In the genomic region with DNA sequence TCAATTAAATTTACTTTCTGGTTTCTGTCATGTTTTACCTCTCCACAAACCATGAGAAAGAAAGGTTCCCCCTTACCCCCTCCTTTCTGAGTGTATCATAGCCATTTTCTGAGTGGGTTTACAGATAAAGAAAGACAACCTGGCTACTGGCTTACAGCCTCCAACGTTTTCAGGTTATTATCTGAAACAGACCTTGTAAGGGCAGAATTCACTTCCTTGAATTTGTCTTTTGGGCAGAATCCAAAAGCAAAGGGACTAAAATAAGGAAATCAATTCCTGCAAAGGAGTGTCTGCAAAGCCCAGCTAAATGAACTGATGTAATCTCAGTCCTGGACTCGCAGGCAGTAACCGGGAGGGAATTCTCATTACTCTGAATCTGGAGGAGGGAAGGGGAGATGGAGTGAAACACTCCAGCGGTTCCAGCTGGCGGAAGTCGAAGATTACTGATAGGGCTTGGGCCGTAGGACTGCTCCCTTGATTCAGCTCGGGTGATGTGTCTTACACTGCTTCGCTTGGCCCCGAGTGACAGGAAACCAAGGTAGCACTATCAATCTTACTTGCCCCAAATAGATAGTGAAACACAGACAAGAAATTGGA, we compare ENCODE assay signal across 10 mouse cellular contexts.
A peak's percentile ranks its signal among the peaks of the same experiment; 100 is the strongest.
DNase-seq lines count a peak whose midpoint lies in the region; ATAC-seq lines count a peak whose summit lies in the region.
"Had no signal": no experiment of that assay in that cellular context is flagged by ENCODE, and none has a peak within 500 bp of the region (broad histone marks: within the 10 kb centered on the region; RNA-seq: fewer than 3 reads in every experiment).

No protein-coding gene starts in this region.

- no peak overlapping the region for H3K4me2 ChIP-seq in embryonic facial prominence, embryonic 11.5 days (ENCODE audit: low read depth, low read length)
- no peak overlapping the region for H3K4me2 ChIP-seq in midbrain, embryonic 13.5 days (replicated peaks)
- H3K4me2 ChIP-seq in heart, embryonic 15.5 days, result peak overlapping the region; percentile 36; the same call in 1 of the 2 replicates
- H3K4me2 ChIP-seq in midbrain, embryonic 15.5 days, result no peak overlapping the region

- H3K36me3 ChIP-seq in embryonic facial prominence, embryonic 11.5 days (replicated peaks; ENCODE audit: control insufficient read depth, insufficient read depth, low read depth, low read length), result no peaks in the 10 kb centered on the region
- H3K36me3 ChIP-seq in embryonic facial prominence, embryonic 10.5 days (replicated peaks), result no peaks in the 10 kb centered on the region
- no peaks in the 10 kb centered on the region for H3K36me3 ChIP-seq in midbrain, embryonic 13.5 days
- no peaks in the 10 kb centered on the region for H3K36me3 ChIP-seq in midbrain, embryonic 10.5 days
- no peaks in the 10 kb centered on the region for H3K36me3 ChIP-seq in heart, embryonic 15.5 days
- H3K36me3 ChIP-seq in midbrain, embryonic 15.5 days (replicated peaks), result no peaks in the 10 kb centered on the region

- WGBS in embryonic facial prominence, embryonic 11.5 days, result 72% methylated on average over 10 of the region's 10 CpGs
- WGBS in embryonic facial prominence, embryonic 10.5 days, result 76% methylated on average over 10 of the region's 10 CpGs
- 72% methylated on average over 10 of the region's 10 CpGs for WGBS in midbrain, embryonic 13.5 days
- WGBS in midbrain, embryonic 10.5 days, result 78% methylated on average over 10 of the region's 10 CpGs
- 25% methylated on average over 10 of the region's 10 CpGs for WGBS in heart, embryonic 15.5 days
- WGBS in midbrain, embryonic 15.5 days, result 63% methylated on average over 10 of the region's 10 CpGs

- no peak overlapping the region for H3K27ac ChIP-seq in embryonic facial prominence, embryonic 11.5 days (replicated peaks; ENCODE audit: low read depth, low read length)
- H3K27ac ChIP-seq in embryonic facial prominence, embryonic 10.5 days (replicated peaks), result no peak overlapping the region
- peak overlapping the region; percentile 25; the same call in 1 of the 2 replicates for H3K27ac ChIP-seq in midbrain, embryonic 13.5 days
- H3K27ac ChIP-seq in midbrain, embryonic 10.5 days (replicated peaks), result no peak overlapping the region
- H3K27ac ChIP-seq in heart, embryonic 15.5 days, result peak overlapping the region; percentile 40
- H3K27ac ChIP-seq in midbrain, embryonic 15.5 days, result no peak overlapping the region

- H3K9ac ChIP-seq in embryonic facial prominence, embryonic 11.5 days (replicated peaks; ENCODE audit: low read length), result no peak overlapping the region
- no peak overlapping the region for H3K9ac ChIP-seq in midbrain, embryonic 13.5 days (replicated peaks)
- no peak overlapping the region for H3K9ac ChIP-seq in heart, embryonic 15.5 days
- H3K9ac ChIP-seq in midbrain, embryonic 15.5 days, result no peak overlapping the region

- H3K4me3 ChIP-seq in embryonic facial prominence, embryonic 11.5 days (ENCODE audit: low read depth, low read length), result no peak overlapping the region
- H3K4me3 ChIP-seq in embryonic facial prominence, embryonic 10.5 days, result no peak overlapping the region
- no peak overlapping the region for H3K4me3 ChIP-seq in midbrain, embryonic 13.5 days (replicated peaks)
- no peak overlapping the region for H3K4me3 ChIP-seq in midbrain, embryonic 10.5 days
- H3K4me3 ChIP-seq in heart, embryonic 15.5 days, result no peak overlapping the region
- H3K4me3 ChIP-seq in midbrain, embryonic 15.5 days, result no peak overlapping the region

- H3K9me3 ChIP-seq in embryonic facial prominence, embryonic 11.5 days (replicated peaks; ENCODE audit: control insufficient read depth, low read length), result no peaks in the 10 kb centered on the region
- H3K9me3 ChIP-seq in embryonic facial prominence, embryonic 10.5 days, result no peaks in the 10 kb centered on the region
- H3K9me3 ChIP-seq in midbrain, embryonic 13.5 days, result no peaks in the 10 kb centered on the region
- H3K9me3 ChIP-seq in midbrain, embryonic 10.5 days (replicated peaks), result no peaks in the 10 kb centered on the region
- H3K9me3 ChIP-seq in heart, embryonic 15.5 days (replicated peaks), result no peaks in the 10 kb centered on the region
- H3K9me3 ChIP-seq in midbrain, embryonic 15.5 days, result no peaks in the 10 kb centered on the region

- no peak for ATAC-seq in embryonic facial prominence, embryonic 11.5 days (replicated peaks; ENCODE audit: insufficient number of reproducible peaks, low FRiP score, low TSS enrichment, low read depth)
- no peak for ATAC-seq in midbrain, embryonic 13.5 days
- ATAC-seq in heart, embryonic 15.5 days (replicated peaks; ENCODE audit: insufficient number of reproducible peaks, insufficient read depth, low FRiP score, low read depth), result peak; percentile 76
- peak; percentile 37; the same call in 1 of the 2 replicates for ATAC-seq in midbrain, embryonic 15.5 days (replicated peaks)

- no peaks in the 10 kb centered on the region for H3K4me1 ChIP-seq in embryonic facial prominence, embryonic 11.5 days (ENCODE audit: control insufficient read depth, insufficient read depth, low read length)
- no peaks in the 10 kb centered on the region for H3K4me1 ChIP-seq in embryonic facial prominence, embryonic 10.5 days
- no peaks in the 10 kb centered on the region for H3K4me1 ChIP-seq in midbrain, embryonic 13.5 days (replicated peaks)
- H3K4me1 ChIP-seq in midbrain, embryonic 10.5 days, result no peaks in the 10 kb centered on the region
- no peaks in the 10 kb centered on the region for H3K4me1 ChIP-seq in heart, embryonic 15.5 days (replicated peaks)
- no peaks in the 10 kb centered on the region for H3K4me1 ChIP-seq in midbrain, embryonic 15.5 days

- no peaks in the 10 kb centered on the region for H3K27me3 ChIP-seq in embryonic facial prominence, embryonic 11.5 days (ENCODE audit: control insufficient read depth, insufficient read depth, low read length)
- H3K27me3 ChIP-seq in embryonic facial prominence, embryonic 10.5 days (replicated peaks; ENCODE audit: low read depth, poor library complexity, severe bottlenecking), result no peaks in the 10 kb centered on the region
- H3K27me3 ChIP-seq in midbrain, embryonic 13.5 days, result no peaks in the 10 kb centered on the region
- H3K27me3 ChIP-seq in midbrain, embryonic 10.5 days (ENCODE audit: low read depth, poor library complexity, severe bottlenecking), result no peaks in the 10 kb centered on the region
- no peaks in the 10 kb centered on the region for H3K27me3 ChIP-seq in heart, embryonic 15.5 days
- H3K27me3 ChIP-seq in midbrain, embryonic 15.5 days (replicated peaks), result no peaks in the 10 kb centered on the region

- peak; percentile 18 for DNase-seq in embryonic facial prominence, embryonic 11.5 days (ENCODE audit: low spot score)
- DNase-seq in embryonic facial prominence, embryonic 10.5 days (ENCODE audit: low spot score), result no peak
- no peak for DNase-seq in midbrain, embryonic 10.5 days (ENCODE audit: low spot score)
- no peak for DNase-seq in spleen, postnatal 36 days (ENCODE audit: low spot score in 2 of 2)
- no peak for DNase-seq in embryo, embryonic 10.5 days (ENCODE audit: low spot score)
- DNase-seq: cerebellum, postnatal 14 days; lung, postnatal 4 days had no signal

Comparison
In these comparisons a context has a peak if more than half of its experiments do, and no peak if none do; other contexts are left out.
1. ATAC-seq: peak in heart, embryonic 15.5 days (single experiment) and midbrain, embryonic 15.5 days (single experiment); none in embryonic facial prominence, embryonic 11.5 days (single experiment) and midbrain, embryonic 13.5 days (single experiment).
2. H3K27ac ChIP-seq: peak in midbrain, embryonic 13.5 days (single experiment) and heart, embryonic 15.5 days (single experiment); none in embryonic facial prominence, embryonic 11.5 days (single experiment), embryonic facial prominence, embryonic 10.5 days (single experiment), midbrain, embryonic 10.5 days (single experiment) and midbrain, embryonic 15.5 days (single experiment).